Mouse (Mus musculus) embryonic fibroblast, embryonic 13.5 days (primary cell): ENCODE data around the gene Ppp4r3a. TPM values are rescaled to one million over a fixed set of nuclear protein-coding genes. Genes with fewer than 3 reads are reported as not detected.
A peak's percentile ranks its signal among the peaks of the same experiment; 100 is the strongest.

Experiments
- H3K27ac ChIP-seq: 2 replicates; pipeline ENCODE4 v1.5.1; 2012; ENCODE audit warnings: low read length, control low read depth, inconsistent platforms; ENCODE audit not compliant: insufficient read depth
- H3K4me1 ChIP-seq: 2 replicates; pipeline ENCODE4 v1.6.1; 2011; ENCODE audit warnings: low read length; ENCODE audit not compliant: control insufficient read depth, insufficient read depth
- H3K4me3 ChIP-seq: 2 replicates; pipeline ENCODE4 v1.5.1; 2011; ENCODE audit warnings: mild to moderate bottlenecking, control low read depth, low read length; ENCODE audit not compliant: insufficient read depth
- CTCF ChIP-seq: IDR thresholded peaks from 2 replicates; pipeline ENCODE4 v1.5.1; 2011; ENCODE audit warnings: mild to moderate bottlenecking, control low read depth, low read length, moderate library complexity, borderline replicate concordance; ENCODE audit not compliant: insufficient read depth
- POLR2A ChIP-seq: IDR thresholded peaks from 2 replicates; pipeline ENCODE4 v1.6.1; 2011; ENCODE audit warnings: low read depth, mild to moderate bottlenecking, control low read depth, low read length, moderate library complexity
- polyA plus RNA-seq: library from polyadenylated mRNA; stranded (reverse); fragments of >200 nt; gene quantifications from 2 replicates; pipeline ENCODE4 v1.2.4, GENCODE M21; 2011; ENCODE audit warnings: low read depth; ENCODE audit not compliant: missing spikeins, insufficient read length

Ppp4r3a gene
- polyA plus RNA-seq, 1 experiment: 92.5 TPM

DNA sequence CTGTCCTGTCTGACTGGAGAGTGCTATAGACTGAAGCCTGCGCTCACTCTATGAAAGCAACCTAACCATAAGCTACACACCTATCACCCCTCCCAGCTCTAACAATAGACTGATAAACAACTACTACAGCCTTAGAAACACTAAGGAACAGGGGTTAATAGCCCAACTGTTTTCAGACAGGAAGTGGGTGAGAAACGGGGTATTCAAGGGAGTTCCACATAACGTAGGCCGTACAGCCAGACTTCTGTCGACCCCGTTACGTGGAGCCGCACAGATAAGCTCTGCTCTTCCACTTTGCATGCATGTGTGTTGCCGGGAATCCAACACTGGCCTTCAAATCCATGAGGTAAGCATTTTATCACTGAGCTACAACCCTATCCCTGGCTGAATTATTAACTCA lies 76.1 kb downstream of the Ppp4r3a start:
- TF ChIP-seq CTCF (no peak), POLR2A (no peak)
- H3K4me3 ChIP-seq: no peak overlapping the region
- peak overlapping the region; percentile 43; the same call in 1 of the 2 replicates for H3K27ac ChIP-seq
- H3K4me1 ChIP-seq: peaks cover 6% of the 10 kb centered on the region

DNA sequence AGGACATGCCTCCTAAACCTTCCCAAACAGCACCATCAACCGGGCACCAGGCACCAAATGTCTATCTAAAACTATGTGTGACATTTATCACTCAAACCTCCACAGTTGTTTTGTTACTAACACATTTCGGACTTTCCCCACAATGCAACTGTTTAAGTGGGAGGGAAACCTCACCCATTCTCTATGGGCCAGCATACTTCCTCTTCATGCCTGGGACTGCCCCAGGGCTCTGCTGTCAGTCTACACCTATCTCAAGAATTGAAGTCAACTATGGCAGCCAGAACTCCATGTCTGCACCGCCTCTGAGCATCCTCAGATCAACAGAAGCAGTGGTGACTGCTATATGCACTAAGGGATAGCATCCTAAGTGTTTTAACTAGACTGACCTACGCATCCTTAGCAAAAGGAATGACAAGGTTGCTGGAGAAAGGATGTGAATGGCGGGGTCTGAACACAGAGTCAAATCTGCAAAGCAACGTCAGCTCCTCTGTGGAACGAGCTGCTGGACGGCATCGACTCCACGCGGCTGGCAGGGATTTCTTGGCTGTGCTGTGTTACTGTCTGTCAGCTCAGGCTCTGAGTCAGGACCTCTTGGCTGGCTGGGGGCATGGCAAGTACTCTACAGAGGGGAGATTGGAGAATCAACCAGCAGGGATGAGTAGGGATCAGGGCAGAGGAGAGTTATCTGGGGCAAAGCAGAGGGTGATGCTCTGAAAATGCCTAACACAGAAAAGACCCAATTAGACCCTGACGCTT lies 77.7 kb downstream of the Ppp4r3a start:
- Histone ChIP-seq H3K4me1 (peaks cover 6% of the 10 kb centered on the region), H3K27ac (no peak overlapping the region), H3K4me3 (no peak overlapping the region)
- TF ChIP-seq POLR2A: no peak
- no peak for TF ChIP-seq CTCF

DNA sequence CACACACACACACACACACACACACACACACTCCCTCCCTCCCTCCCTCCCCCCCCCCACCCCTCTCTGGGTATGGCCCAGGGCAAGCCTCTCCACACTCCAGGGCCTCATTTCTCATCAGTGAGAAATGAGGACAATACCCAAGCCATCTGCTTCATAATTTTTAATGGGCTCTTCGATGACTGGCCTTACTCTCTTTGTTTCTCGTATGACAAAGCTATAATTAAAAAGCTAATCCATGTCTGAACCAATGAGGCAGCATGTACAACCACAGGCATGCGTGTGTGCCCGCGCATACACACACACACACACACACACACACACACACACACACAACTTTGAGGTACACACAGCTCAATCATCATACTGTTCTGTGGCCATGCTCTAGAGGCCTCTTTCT lies 78.5 kb downstream of the Ppp4r3a start:
- H3K4me1 ChIP-seq: peaks cover 6% of the 10 kb centered on the region
- H3K27ac ChIP-seq: no peak overlapping the region
- no peak for TF ChIP-seq POLR2A
- TF ChIP-seq CTCF: no peak
- no peak overlapping the region for H3K4me3 ChIP-seq

DNA sequence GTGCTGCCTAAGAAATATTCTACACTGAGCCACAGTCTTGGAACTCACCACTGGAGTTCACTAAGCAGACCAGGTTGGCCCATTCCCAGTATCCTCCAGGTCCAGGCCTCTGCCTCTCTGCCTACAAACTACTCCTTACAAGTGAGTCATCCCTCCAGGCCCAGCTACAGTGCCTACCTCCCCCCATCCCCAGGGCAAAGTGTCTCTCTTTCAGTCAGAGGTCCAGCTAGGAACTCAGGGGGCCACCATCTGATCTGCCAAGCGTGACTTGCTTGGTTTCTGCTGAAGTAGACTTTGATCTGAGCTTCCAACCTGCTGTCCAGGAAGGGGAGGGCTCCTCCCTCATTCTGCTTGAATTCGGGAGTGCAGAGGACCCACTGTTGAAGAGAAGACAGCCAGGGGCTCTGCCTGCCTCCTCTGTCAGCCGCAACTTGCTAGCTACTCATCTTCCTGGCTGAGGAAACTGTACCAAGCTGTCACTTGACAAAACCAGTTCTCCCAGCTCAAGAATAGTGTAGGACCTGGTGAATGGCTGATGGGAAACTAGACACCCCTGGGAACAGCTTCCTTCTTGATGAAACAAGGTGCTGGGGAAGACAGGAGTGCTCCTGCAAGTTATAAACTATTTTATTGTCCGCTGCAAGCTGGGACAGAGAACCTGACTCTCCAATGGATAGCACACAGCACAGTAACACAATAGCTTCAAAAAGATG lies 80.5 kb downstream of the Ppp4r3a start:
- Histone ChIP-seq H3K4me3 (no peak overlapping the region), H3K27ac (no peak overlapping the region), H3K4me1 (peaks cover 12% of the 10 kb centered on the region)
- no peak for TF ChIP-seq CTCF
- no peak for TF ChIP-seq POLR2A

DNA sequence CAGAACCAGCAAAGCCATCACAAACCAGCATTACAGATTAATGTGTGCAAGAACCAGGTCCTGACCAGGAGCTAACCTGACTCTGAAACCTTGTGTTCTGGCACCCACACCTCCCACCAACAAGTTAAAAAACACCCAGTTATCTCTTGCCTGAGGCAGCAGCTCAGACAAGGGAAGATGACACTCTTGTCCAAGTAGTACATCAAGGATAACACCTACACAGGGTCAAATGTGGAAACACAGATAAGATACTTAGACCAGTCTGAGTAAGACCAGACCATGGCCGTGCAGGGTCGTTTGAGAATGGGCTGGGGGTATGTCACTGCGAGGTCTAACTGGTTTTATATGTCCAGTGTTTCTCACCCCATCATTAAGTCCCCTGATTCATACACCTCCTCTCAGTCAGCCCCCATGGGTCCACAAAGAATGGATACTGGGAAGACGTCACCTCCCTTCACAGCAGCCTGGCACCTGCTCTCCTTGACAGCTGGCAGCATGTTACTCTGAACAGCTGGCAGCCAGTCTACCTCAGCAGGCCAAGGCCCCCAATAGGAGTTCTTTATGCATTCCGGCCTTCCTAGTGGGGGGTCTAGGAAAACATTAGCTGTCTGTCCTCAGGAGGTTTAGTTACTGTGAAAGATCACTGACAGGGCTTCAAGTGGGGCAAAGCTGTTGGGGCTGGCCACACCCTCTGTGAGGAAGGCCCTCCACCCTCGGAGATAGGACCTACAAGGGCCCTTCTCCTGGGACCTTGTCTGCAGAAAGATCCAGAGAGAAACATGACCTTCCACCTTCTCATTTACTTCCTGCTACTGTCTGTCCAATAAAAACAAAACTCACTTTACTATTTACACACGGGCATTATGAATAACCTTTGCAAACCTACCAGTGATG lies 84.2 kb downstream of the Ppp4r3a start:
- Histone ChIP-seq H3K4me3 (no peak overlapping the region), H3K27ac (no peak overlapping the region), H3K4me1 (peaks cover 14% of the 10 kb centered on the region; the same call in 1 of the 2 replicates)
- no peak for TF ChIP-seq POLR2A
- TF ChIP-seq CTCF: no peak

DNA sequence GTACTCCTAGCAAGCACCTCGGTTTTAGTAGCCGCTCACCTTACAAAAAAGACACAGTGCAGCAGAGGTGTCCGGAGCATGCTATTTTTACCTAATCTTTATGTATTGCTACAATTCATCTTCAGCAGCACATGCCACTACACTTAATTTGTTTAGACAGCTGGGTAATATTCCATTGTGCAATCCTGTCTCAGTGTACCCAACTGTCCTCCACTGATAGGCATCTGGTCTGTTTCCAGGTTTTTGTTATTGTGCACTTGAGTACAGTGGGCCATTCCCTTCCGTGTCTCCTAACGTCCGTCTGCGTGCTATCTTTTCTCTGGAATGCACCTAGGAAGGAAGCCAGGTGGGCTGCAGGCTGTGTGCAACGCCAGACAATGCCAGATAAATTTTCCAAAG lies 84.9 kb downstream of the Ppp4r3a start:
- Histone ChIP-seq H3K4me3 (no peak overlapping the region), H3K27ac (no peak overlapping the region), H3K4me1 (peaks cover 14% of the 10 kb centered on the region; the same call in 1 of the 2 replicates)
- TF ChIP-seq POLR2A (no peak), CTCF (no peak)

DNA sequence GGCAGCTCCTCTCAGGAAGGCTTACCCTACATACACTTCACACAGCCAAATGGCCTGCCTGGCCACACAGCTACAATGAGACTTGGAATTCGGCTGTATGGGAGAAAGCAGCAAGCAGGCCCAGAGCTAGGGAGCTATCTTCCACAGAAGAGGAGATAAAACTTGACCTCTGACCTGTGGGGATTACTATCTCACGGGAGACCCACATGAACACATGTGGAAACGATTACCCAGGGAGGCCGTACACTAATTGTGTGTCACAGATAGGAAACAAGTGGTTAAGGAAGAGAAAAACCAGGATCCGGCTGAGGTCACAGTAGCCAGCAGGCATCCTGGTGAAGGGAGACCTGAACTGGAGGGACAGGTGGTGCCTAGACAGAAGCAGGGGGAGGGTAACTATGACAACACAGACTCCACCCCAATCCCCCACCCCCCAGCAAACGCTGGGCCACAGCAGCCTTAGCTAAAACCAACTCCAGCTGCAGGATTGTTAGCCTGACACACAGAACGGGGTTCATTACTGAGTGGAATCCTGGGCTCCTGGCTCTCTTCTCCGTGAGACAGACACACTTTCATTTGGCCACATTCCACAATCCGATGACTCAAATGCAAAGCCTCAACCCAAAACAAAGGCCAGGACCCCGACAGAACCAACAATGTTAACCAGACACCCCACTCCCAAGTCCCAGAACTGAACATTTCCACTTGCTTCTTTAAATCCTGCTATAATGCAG lies 85.5 kb downstream of the Ppp4r3a start:
- Histone ChIP-seq H3K4me1 (peaks cover 18% of the 10 kb centered on the region; the same call in 1 of the 2 replicates), H3K4me3 (no peak overlapping the region), H3K27ac (peak overlapping the region; percentile 20; the same call in 1 of the 2 replicates)
- no peak for TF ChIP-seq POLR2A
- no peak for TF ChIP-seq CTCF

DNA sequence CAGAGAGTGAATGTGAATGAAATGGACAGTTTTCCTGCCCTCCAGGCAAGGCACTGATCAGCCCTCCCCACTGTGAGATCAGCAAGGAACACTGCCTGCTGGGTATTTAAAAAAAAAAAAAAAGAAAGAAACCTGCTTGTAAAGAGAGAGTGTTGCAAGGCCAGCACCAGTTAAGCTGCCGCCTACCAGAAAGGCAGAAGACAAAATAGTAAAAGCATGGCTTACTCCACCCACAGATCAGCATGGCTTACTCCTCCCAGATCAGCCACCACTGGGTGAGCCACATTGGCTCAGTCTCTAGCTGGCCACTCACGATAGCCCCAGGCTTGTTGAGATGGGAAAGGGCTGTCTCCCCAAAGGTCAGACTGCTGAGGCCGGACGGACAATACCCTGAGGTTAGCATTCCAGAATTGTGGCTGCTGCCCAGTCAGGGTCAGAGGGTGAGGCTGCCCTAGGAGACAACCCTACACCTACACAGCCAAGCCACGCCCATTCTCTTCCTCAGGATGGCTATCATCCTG lies 87.1 kb downstream of the Ppp4r3a start:
- TF ChIP-seq POLR2A: no peak
- no peak for TF ChIP-seq CTCF
- H3K27ac ChIP-seq: no peak overlapping the region

More for the DNA sequence above, 87.1 kb downstream of the Ppp4r3a start:
- Histone ChIP-seq H3K4me3 (no peak overlapping the region), H3K4me1 (peaks cover 21% of the 10 kb centered on the region; the same call in 1 of the 2 replicates)
